Mouse (Mus musculus) frontal cortex, postnatal 14 days (tissue): ENCODE data around the gene Hnrnpll.

ENCODE experiments used
- DNase-seq, 2 experiments: peaks; one replicate each; pipeline ENCODE4 v3.0.0; 2022; ENCODE audit warnings: low spot score in 2 of 2

Gene Hnrnpll

DNA sequence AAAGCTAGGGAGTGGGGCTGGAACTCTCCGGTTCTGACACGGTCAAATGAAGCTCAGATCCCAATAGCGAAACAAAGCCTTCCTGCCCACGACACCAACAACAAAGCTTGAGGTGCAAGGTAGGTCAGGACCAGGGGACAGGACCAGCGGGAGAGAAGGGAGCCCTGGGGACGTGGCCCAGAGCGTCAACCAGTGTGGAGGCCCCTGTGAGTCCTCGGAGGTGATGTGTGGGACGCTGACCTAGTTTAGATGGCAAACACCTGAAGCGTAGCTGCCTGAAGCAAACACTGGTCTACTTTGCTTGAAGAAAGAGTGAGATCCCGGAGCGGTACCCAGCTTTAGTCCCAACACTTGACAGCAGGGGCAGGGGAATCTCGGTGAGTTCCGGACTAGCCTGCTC, 62.5 kb downstream of the Hnrnpll start:
- DNase-seq: no peak

DNA sequence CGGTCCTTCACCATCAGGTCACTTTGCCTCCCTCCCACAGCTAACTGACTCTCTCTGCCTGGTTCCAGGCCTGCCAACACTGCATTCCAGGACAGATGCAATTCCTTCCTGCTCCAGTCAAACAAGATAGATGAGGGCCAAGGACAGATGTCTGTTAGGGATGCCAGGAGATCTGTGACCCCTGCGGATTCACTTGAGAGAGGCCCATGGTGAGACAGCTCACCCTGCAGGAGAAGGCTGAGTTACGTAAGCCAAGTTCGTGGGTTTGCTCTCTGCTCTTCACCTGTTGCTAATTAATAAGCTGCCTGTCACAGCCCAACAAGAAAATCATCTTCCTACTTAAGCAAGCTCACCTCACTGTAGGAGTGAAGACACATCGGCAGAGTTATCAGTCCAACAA, 63.1 kb downstream of the Hnrnpll start:
- DNase-seq: no peak

- DNase-seq: peak in 1 of 2 experiments; percentile 17
Observed at GRCm38 (mm10) chr17:79995091-79995691, 66.9 kb downstream of the Hnrnpll start.

DNA sequence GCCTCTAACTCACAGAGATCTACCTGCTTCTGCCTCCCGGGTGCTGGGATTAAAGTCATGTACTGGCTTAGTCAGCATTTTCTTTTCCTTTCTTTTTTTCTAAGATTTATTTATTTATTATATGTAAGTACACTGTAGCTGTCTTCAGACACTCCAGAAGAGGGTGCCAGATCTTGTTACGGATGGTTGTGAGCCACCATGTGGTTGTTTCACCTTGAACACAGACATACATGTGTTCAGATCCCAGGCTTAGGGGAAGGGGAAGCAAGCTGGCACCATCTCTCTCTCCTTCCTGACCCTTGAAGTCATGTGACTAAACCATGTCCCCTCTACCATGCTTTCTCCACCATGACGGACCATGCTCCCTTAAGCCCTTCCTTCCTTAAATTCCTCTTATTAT, 70.0 kb downstream of the Hnrnpll start:
- no peak for DNase-seq

DNA sequence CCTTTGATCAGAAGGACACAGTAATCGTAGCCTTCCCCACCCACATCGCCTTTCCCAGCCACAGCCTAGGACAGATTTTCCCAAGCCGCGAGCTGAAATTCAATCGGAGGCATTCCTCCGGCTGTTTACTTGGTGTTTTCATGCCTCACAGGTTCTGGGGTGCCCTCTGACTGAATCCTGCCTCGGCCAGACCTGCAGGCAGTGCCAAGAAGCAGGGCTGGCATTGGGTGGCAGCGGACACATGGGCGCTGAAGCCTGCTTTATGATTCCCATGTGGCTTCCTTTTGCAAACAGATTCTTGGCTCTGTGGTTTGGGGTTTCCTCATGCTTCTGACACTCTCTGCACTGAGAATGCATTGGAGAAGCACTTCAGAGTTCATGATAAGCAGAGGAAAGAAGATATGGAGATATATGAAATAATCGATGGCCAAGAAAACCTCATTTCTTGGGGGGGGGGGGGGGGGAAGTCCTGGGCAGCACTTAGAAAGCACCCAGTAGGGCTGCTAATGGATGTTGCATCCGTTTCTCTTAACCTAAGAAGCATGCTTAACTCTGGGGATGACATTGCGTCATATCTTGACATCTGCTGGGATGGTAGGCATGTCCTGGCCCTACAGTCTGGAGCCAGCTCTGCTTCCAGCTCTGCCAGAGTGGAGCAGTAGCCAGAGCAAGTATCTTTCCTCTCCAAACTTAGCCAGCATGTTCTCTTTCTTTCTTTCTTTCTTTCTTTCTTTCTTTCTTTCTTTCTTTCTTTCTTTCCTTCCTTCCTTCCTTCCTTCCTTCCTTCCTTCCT, 70.8 kb downstream of the Hnrnpll start:
- no peak for DNase-seq

GRCm38 (mm10) chr17:79990161-79990560, 72.0 kb downstream of the Hnrnpll start:
- DNase-seq: no peak

- DNase-seq: no peak
Observed at GRCm38 (mm10) chr17:79984450-79984849, 77.7 kb downstream of the Hnrnpll start.

DNA sequence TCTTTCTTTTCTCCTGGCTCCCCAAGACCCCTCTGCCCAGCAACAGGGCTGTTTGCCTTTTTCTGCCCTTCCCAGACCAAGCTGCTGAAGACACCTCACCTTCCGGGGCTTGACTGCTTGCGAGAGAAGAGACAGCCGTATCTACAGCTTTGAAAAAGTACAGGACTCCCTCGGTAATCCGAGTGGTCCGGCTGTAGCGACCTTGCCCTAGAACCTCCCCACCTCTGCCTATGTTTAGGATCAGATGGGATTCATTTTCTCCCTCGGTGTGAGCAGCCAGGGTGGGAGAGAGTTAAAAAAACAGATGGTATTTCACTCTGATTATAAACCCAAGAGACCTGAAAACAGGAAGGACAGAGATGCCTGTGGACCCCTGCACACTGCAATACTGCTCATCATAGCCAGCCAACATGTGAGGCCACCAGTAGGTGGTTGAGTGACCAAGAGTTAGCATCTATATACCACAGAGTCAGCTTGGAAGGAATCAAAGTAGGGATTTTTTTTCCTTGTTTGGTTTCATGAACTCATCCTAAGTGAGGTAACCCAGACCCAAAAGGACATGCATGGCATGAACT, 79.1 kb downstream of the Hnrnpll start:
- DNase-seq: no peak

DNA sequence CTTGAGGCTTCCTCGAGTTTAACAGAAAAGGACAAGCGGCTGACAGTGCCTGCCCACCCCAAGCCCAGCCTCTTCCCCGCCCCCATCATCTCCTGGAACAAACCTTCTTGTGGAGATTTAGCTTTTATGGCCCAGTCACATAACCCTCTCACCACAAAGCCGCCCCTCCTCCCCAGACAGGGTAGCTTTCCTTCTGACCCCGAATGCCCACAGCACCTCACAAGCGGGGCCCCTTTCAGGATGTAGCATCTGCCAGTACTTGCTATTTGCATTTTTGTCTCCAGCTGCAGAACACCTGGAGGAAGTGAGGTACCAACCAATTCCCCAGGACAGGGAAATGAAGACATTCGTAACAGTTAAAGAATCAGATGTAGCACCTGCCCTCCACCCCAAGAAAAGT, 79.6 kb downstream of the Hnrnpll start:
- no peak for DNase-seq

DNA sequence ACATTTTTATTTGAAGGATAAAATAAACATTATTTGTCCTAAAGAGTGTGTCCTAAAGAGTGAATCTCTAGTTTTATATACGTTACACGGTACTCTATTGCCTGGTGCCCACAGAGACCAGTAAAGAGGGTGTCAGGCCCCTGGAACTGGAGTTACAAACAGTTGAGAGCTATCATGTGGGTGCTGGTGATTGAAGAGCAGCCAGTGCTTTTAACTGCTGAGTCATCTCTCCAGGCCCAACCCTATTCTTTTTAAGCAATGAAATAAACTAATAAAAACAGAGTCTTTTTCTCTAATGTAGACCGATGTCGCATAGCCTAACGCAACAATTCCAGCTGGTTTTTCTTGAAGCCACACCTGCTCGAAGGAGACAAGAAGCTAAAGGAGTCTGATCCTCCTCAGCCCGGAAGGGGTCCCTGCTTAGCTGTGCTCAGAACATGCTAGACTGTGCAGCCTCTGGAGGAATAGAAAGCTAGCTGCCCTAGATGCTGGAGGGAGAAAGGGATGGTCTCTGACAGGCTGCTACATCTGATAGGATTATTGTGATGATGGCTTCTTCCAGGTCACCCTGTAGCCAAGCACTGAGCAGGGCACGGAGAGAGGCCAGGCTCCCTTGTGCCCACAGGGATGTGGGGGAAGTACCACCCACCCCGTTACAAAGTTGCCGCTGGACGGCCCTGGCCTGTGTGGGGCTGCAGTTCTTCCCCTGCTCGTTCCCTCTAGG, 80.2 kb downstream of the Hnrnpll start:
- DNase-seq: no peak

DNA sequence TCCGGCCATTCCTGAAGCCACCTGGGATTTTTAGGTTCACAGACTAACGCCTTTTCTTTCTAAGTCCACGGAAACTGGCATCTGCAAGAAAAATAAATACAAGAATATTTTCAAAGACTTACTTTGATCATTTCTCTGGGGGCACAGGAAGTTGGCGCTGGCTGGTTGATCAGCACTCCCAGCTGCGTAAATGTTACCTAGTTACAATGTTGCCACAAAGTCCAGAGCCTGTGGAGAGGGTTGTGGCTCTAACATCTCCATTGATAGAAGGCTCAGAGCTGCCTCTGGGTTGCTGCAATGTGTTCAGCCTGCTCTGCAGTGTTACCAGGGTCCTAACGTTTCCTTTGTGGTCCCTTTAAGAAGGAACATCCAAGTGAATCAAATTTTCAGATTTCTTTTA, 80.8 kb downstream of the Hnrnpll start:
- DNase-seq: no peak

GRCm38 (mm10) chr17:79980421-79981120, 81.6 kb downstream of the Hnrnpll start:
- DNase-seq: no peak
